Mouse (Mus musculus) liver, embryonic 16.5 days (tissue): ENCODE data around the gene Olfr1037. TPM values are rescaled to one million over a fixed set of nuclear protein-coding genes. Genes with fewer than 3 reads are reported as not detected.
A peak's percentile ranks its signal among the peaks of the same experiment; 100 is the strongest.
"Not testable (repeated sequence)": the region's sequence is repeated elsewhere in the genome, so short reads cannot be mapped to it uniquely, and the experiment has no call there.

Experiments used
- ATAC-seq: fragments of 200-750 bp; cut with Nextera tagmentation; 2 replicates; pipeline ENCODE4 v1.8.0; 2017; ENCODE audit warnings: low read depth, mild to moderate bottlenecking, moderate number of reproducible peaks, moderate library complexity
- H3K27ac ChIP-seq: fragments of 300-500 bp; sonication (generic); 2 replicates; pipeline ENCODE4 v1.5.1; 2014; ENCODE audit warnings: mild to moderate bottlenecking, low read length
- H3K27me3 ChIP-seq: fragments of 300-500 bp; sonication (generic); 2 replicates; pipeline ENCODE4 v1.6.1; 2014; ENCODE audit warnings: low read depth, low read length, mixed read lengths; ENCODE audit not compliant: control insufficient read depth, insufficient read depth
- H3K36me3 ChIP-seq: fragments of 300-500 bp; sonication (generic); 2 replicates; pipeline ENCODE4 v1.6.1; 2014; ENCODE audit warnings: mild to moderate bottlenecking; ENCODE audit not compliant: control insufficient read depth, insufficient read depth
- H3K4me1 ChIP-seq: fragments of 300-500 bp; sonication (generic); 2 replicates; pipeline ENCODE4 v1.6.1; 2014; ENCODE audit warnings: low read depth, low read length, mixed read lengths; ENCODE audit not compliant: control insufficient read depth
- H3K4me2 ChIP-seq: fragments of 300-500 bp; sonication (generic); 2 replicates; pipeline ENCODE4 v1.6.1; 2014; ENCODE audit warnings: low read depth, low read length, mixed read lengths
- H3K4me3 ChIP-seq: fragments of 300-500 bp; sonication (generic); 2 replicates; pipeline ENCODE4 v1.5.1; 2014; ENCODE audit warnings: low read depth, mild to moderate bottlenecking, low read length
- H3K9ac ChIP-seq: fragments of 300-500 bp; sonication (generic); 2 replicates; pipeline ENCODE4 v1.6.1; 2014; ENCODE audit warnings: low read depth, low read length
- H3K9me3 ChIP-seq: fragments of 300-500 bp; sonication (generic); replicated peaks from 2 replicates; pipeline ENCODE4 v1.6.1; 2016; ENCODE audit warnings: low read length; ENCODE audit not compliant: control insufficient read depth
- WGBS: fragments of 180-500 bp; shearing (Covaris S2); extraction: QIAGEN DNeasy Blood & Tissue Kit; methylation state at CpG from one replicate; pipeline ENCODE4 v1.1.7; 2014; ENCODE audit not compliant: insufficient replicate concordance; 5-methylcytosine and 5-hydroxymethylcytosine counted together
- polyA plus RNA-seq: library from polyadenylated mRNA; unstranded; fragments of >200 nt; fragmentation: Nextera tagmentation; extraction: Ambion mirVana; gene quantifications from 2 replicates; pipeline ENCODE4 v1.2.1, GENCODE M21; 2015

Gene Olfr1037
- not detected in 2 replicates for polyA plus RNA-seq

DNA sequence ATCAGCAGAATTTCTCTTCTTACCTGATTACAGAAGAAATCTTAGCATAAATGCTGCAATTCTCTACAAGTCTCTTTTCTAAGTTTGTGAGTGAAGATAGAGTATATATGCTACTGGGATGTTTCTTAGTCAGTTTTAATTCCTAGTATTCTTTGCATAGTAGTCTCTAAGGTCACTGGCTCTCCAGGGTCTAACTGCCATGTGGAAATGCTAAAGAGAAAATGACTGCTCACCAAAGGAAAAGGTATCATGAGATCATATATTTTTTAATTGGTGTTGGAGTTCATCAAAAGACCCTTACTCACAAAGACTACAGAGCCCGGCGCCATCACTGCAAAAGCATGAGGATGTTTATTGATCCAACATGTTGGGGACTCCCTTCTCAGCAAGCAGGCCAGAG is at the start of gene Olfr1037:
Gene Olfr1037, minus strand, starts transcription at position 101 of the 400 bp plus-strand sequence.
- H3K9me3 ChIP-seq = no peaks in the 10 kb centered on the region
- no peak within 1 kb of the TSS for H3K9ac ChIP-seq
- H3K4me3 ChIP-seq = no peak within 1 kb of the TSS
- H3K4me2 ChIP-seq = no peak within 1 kb of the TSS
- H3K36me3 ChIP-seq = no peaks in the 10 kb centered on the region
- 75% methylated on average over 2 of the region's 2 CpGs for WGBS
- no peak for ATAC-seq
- no peak within 1 kb of the TSS for H3K27ac ChIP-seq
- no peaks in the 10 kb centered on the region for H3K27me3 ChIP-seq
- H3K4me1 ChIP-seq = no peaks in the 10 kb centered on the region

DNA sequence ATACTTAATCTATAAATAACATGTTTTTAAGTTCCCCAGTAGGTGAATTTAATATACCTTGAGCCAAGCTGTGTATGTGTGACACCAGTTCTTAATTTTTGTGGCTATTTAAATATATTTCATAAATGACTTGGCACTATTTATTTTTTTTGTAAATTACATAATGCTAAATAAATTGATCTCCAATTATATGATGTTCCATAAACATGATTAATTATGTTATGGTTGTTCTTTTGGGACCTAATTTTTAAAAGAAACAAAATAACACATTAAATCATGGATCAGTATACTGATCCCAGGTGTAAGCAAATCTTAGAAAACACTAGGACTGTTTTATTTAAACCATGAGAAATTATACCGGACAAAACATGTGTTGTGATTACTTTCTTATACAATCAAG is 48.6 kb upstream of the Olfr1037 start, which contains the start of gene Olfr1039:
Gene Olfr1039, minus strand, starts transcription at position 101 of the 400 bp plus-strand sequence.
- 73% methylated on average over 1 of the region's 1 CpGs for WGBS
- H3K9ac ChIP-seq = no peak within 1 kb of the TSS
- H3K36me3 ChIP-seq = no peaks in the 10 kb centered on the region
- H3K9me3 ChIP-seq = no peaks in the 10 kb centered on the region
- ATAC-seq = no peak
- H3K4me1 ChIP-seq = no peaks in the 10 kb centered on the region
- no peak within 1 kb of the TSS for H3K27ac ChIP-seq
- H3K27me3 ChIP-seq = no peaks in the 10 kb centered on the region
- no peak within 1 kb of the TSS for H3K4me2 ChIP-seq
- H3K4me3 ChIP-seq = no peak within 1 kb of the TSS

DNA sequence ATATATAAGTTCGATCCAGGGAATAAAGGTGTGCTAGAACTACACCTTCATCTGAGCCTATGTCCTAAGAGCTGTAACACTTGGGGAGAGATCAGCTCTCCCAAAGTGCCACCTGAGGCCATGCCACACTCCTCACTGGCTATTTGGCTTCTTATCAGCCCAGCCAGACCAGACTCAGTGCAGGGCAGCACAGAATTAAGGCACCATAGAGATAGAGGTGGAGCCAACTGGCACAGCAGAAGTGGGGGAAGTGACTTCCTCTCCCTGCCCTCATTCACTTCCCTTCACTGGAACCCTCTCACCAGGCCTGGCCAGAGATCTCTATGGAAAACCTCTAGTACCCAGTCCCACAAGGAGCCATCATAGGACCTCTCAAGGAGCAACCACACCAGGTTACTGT is 6.7 kb downstream of the Olfr1037 start:
- not testable (repeated sequence) for H3K9ac ChIP-seq, H3K27me3 ChIP-seq, H3K27ac ChIP-seq, H3K4me3 ChIP-seq, H3K36me3 ChIP-seq, H3K9me3 ChIP-seq, ATAC-seq, H3K4me1 ChIP-seq, H3K4me2 ChIP-seq
- 76% methylated on average over 1 of the region's 1 CpGs for WGBS

DNA sequence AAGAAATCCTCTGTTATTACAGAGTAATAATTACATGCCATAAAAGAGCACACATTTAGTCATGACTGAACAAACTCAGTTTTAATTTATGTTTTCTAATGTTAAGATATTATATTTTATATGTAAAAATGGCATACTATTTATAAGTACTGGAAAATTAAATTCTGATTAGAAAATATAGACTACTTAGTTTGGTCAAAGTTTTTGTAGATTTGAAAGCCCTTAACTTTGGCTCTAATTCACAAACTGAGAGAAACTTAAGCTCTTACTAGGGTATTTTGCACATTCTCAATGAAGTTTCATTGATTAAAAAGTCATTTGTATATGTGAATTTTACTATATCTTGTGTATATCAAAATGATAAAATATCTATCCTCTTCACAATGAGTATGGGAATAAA is 13.5 kb downstream of the Olfr1037 start, which contains the start of gene Olfr1036:
Gene Olfr1036, plus strand, starts transcription at position 301 of the 400 bp plus-strand sequence.
- not testable (repeated sequence) for H3K4me1 ChIP-seq, H3K9ac ChIP-seq, H3K27ac ChIP-seq, H3K9me3 ChIP-seq, H3K4me3 ChIP-seq, H3K4me2 ChIP-seq, H3K27me3 ChIP-seq, H3K36me3 ChIP-seq, ATAC-seq

DNA sequence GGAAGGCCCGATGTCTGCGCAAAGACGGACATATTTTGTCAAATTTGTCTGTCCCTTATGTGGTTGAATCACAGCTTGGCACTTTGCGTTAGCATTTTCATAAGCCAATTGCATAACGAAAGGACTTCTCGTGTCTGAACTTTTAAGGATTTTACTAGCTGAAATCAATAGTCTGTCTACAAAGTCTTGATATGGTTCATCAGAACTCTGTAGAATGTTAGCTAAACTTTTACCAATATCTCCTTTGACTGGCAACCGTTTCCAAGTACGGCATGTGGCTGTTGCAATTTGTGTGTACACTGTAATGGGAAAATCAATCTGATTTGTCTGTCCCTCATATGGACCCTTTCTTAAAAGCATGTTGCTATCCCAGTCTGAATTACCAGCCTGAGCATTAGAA is 17.0 kb downstream of the Olfr1037 start:
- Histone ChIP-seq H3K9ac (no peak overlapping the region), H3K27ac (no peak overlapping the region), H3K27me3 (no peaks in the 10 kb centered on the region), H3K9me3 (no peaks in the 10 kb centered on the region), H3K36me3 (no peaks in the 10 kb centered on the region), H3K4me3 (no peak overlapping the region), H3K4me2 (no peak overlapping the region), H3K4me1 (no peaks in the 10 kb centered on the region)
- peak; percentile 70; the same call in 1 of the 2 replicates for ATAC-seq
- WGBS = 72% methylated on average over 8 of the region's 8 CpGs

DNA sequence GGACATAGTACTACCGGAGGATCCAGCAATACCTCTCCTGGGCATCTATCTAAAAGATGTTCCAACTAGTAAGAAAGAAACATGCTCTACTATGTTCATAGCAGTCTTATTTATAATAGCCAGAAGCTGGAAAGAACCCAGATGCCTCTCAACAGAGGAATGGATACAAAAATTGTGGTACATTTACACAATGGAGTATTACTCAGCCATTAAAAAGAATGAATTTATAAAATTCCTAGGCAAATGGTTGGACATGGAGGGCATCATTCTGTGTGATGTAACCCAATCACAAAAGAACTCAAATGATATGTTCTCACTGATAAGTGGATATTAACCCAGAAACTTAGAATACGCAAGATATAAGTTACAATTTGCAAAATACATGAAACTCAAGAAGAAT is 23.4 kb downstream of the Olfr1037 start:
- H3K27me3 ChIP-seq, H3K9me3 ChIP-seq, H3K27ac ChIP-seq, ATAC-seq, H3K4me3 ChIP-seq, H3K36me3 ChIP-seq, H3K4me1 ChIP-seq, H3K4me2 ChIP-seq, H3K9ac ChIP-seq: not testable (repeated sequence)
- WGBS = 62% methylated on average over 2 of the region's 2 CpGs

DNA sequence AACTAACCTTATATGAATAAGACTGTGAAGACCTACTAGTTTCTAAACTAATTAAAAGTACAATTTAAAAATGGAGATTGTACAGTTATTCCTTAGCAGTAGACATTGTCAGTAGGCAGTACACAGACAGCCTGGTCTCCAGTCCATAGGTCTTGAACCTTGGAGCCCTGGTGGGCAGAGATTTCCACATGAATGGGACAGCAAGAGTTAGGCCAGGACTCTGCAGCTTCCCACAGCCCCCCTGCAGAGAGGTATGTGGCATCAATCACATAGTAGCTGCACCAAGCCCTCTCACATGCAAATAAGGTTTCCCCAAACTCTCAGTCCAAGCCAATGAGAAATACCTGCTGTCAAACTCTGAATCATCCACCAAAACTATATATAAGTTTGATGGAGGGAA is 36.4 kb downstream of the Olfr1037 start:
- H3K9ac ChIP-seq, ATAC-seq, H3K4me1 ChIP-seq, H3K4me2 ChIP-seq, H3K36me3 ChIP-seq, H3K9me3 ChIP-seq, H3K27ac ChIP-seq, H3K4me3 ChIP-seq, H3K27me3 ChIP-seq: not testable (repeated sequence)

DNA sequence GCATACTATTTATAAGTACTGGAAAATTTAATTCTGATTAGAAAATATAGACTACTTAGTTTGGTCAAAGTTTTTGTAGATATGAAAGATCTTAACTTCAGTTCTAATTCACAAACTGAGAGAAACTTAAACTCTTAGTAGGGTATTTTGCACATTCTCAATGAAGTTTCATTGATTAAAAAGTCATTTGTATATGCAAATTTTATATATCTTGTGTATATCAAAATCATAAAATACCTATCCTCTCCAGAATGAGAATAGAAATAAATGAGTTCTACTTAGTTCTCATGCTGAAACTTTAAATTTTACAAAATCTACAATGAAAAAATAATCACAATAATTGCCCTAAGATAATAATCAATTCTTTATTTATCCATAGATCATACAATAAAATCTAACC is 41.6 kb downstream of the Olfr1037 start, which contains the start of gene Olfr1034:
Gene Olfr1034, plus strand, starts transcription at position 301 of the 400 bp plus-strand sequence.
- Histone ChIP-seq H3K4me3 (no peak within 1 kb of the TSS), H3K27ac (no peak within 1 kb of the TSS), H3K4me2 (no peak within 1 kb of the TSS), H3K27me3 (no peaks in the 10 kb centered on the region), H3K36me3 (no peaks in the 10 kb centered on the region), H3K9ac (no peak within 1 kb of the TSS), H3K9me3 (no peaks in the 10 kb centered on the region), H3K4me1 (no peaks in the 10 kb centered on the region)
- no peak for ATAC-seq
